Mouse (Mus musculus) kidney, postnatal 0 days (tissue): ENCODE measurements around the gene Plin4. TPM values are rescaled to one million over a fixed set of nuclear protein-coding genes. Genes with fewer than 3 reads are reported as not detected.

Experiments used
- ATAC-seq: fragments of 200-750 bp; cut with Nextera tagmentation; replicated peaks from 2 replicates; pipeline ENCODE4 v1.8.0; 2017; ENCODE audit warnings: low read depth, moderate number of reproducible peaks, moderate TSS enrichment, moderate library complexity; ENCODE audit not compliant: low FRiP score
- DNase-seq: peaks from one replicate; pipeline ENCODE4 v3.0.0-alpha.2; 2016; ENCODE audit warnings: low spot score
- H3K27ac ChIP-seq: fragments of 300-500 bp; sonication (generic); 2 replicates; pipeline ENCODE4 v1.5.1; 2014; ENCODE audit warnings: mild to moderate bottlenecking
- H3K27me3 ChIP-seq: fragments of 300-500 bp; sonication (generic); 2 replicates; pipeline ENCODE4 v1.6.1; 2014; ENCODE audit warnings: low read length, mixed read lengths; ENCODE audit not compliant: insufficient read depth
- H3K36me3 ChIP-seq: fragments of 300-500 bp; sonication (generic); 2 replicates; pipeline ENCODE4 v1.6.1; 2014; ENCODE audit warnings: low read length, mixed read lengths; ENCODE audit not compliant: insufficient read depth
- H3K4me1 ChIP-seq: fragments of 300-500 bp; sonication (generic); replicated peaks from 2 replicates; pipeline ENCODE4 v1.6.1; 2014; ENCODE audit warnings: antibody characterized with exemption, low read length, mixed read lengths; ENCODE audit not compliant: insufficient read depth
- H3K4me2 ChIP-seq: fragments of 300-500 bp; sonication (generic); 2 replicates; pipeline ENCODE4 v1.6.1; 2014; ENCODE audit warnings: mild to moderate bottlenecking, low read length, moderate library complexity, mixed read lengths
- H3K4me3 ChIP-seq: fragments of 300-500 bp; sonication (generic); replicated peaks from 2 replicates; pipeline ENCODE4 v1.5.1; 2014; ENCODE audit warnings: low read depth, low read length
- H3K9ac ChIP-seq: fragments of 300-500 bp; sonication (generic); 2 replicates; pipeline ENCODE4 v1.6.1; 2014; ENCODE audit warnings: low read depth, low read length
- H3K9me3 ChIP-seq: fragments of 300-500 bp; sonication (generic); replicated peaks from 2 replicates; pipeline ENCODE4 v1.6.1; 2016; ENCODE audit warnings: low read length, inconsistent platforms, mixed read lengths
- CTCF ChIP-seq: IDR thresholded peaks from 2 replicates; pipeline ENCODE4 v1.5.1; 2016; ENCODE audit warnings: antibody characterized with exemption, low read depth, mild to moderate bottlenecking, moderate library complexity
- WGBS: fragments of 180-500 bp; shearing (Covaris S2); extraction: QIAGEN DNeasy Blood & Tissue Kit; methylation state at CpG from one replicate; pipeline ENCODE4 v1.1.7; 2014; 5-methylcytosine and 5-hydroxymethylcytosine counted together
- polyA plus RNA-seq: library from polyadenylated mRNA; unstranded; fragments of >200 nt; fragmentation: Nextera tagmentation; extraction: Ambion mirVana; gene quantifications from 2 replicates; pipeline ENCODE4 v1.2.1, GENCODE M21; 2015

The Plin4 gene
- polyA plus RNA-seq, 1 experiment from 2014 or later = 0.08 TPM

- ATAC-seq (no peak), DNase-seq (no peak)
- 95% methylated on average over 8 of the region's 8 CpGs for WGBS
- H3K27ac ChIP-seq = no peak overlapping the region
- H3K9me3 ChIP-seq = no peaks in the 10 kb centered on the region
- no peak overlapping the region for H3K4me3 ChIP-seq
- no peak for TF ChIP-seq CTCF
- no peaks in the 10 kb centered on the region for H3K4me1 ChIP-seq
- no peaks in the 10 kb centered on the region for H3K27me3 ChIP-seq
- H3K36me3 ChIP-seq = peaks cover 38% of the 10 kb centered on the region
- H3K9ac ChIP-seq = no peak overlapping the region
- no peak overlapping the region for H3K4me2 ChIP-seq
These were observed 5.9 kb downstream of the Plin4 start for GRCm38 (mm10) chr17:56103465-56104285.

DNA sequence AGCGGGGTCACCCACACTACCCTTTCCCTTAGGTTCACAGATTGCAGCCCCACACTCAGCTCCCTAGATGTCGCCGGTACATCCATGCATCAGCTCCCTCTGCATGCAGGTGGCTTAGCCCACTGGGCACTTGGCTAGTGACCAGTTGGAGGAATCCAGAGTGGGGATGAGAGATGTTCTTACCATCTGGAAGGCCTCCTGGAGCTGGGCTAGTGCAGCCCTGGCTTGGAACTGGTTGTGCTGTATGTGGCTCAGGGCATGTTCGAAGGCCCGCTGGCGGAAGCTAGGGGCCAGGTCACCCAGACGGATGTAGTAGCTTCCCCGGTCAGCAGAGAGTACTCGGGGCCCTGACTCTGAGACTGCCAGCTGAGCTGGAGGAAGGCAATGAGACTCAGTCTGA lies 6.7 kb downstream of the Plin4 start:
- Histone ChIP-seq H3K4me1 (no peaks in the 10 kb centered on the region), H3K4me2 (no peak overlapping the region), H3K9me3 (no peaks in the 10 kb centered on the region), H3K9ac (no peak overlapping the region), H3K27ac (no peak overlapping the region), H3K4me3 (no peak overlapping the region), H3K36me3 (peaks cover 46% of the 10 kb centered on the region), H3K27me3 (no peaks in the 10 kb centered on the region)
- DNase-seq (no peak), ATAC-seq (no peak)
- WGBS = 93% methylated on average over 9 of the region's 9 CpGs
- TF ChIP-seq CTCF = no peak

DNA sequence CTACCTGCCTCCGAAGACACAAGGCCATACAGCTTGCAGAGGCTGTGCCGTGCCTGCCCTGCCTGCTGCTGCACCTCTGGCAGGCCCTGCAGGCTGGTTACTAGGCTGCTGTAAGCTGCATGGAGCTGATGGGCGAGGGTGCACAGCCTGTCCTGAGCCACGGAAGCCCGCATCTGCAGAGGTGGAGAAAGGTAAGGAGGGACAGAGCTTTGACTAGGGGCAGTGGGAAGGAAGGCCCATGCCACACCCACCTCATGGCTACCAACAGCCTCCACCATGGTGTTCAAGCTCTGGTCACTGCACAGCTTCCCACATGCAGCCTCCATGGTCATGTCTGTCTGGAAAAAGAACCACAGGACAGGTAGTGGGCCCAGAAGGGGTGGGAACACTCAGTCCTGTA lies 7.4 kb downstream of the Plin4 start:
- no peaks in the 10 kb centered on the region for H3K9me3 ChIP-seq
- no peak overlapping the region for H3K4me3 ChIP-seq
- no peak overlapping the region for H3K9ac ChIP-seq
- no peak for TF ChIP-seq CTCF
- H3K4me2 ChIP-seq = no peak overlapping the region
- 92% methylated on average over 5 of the region's 5 CpGs for WGBS
- H3K27ac ChIP-seq = no peak overlapping the region
- DNase-seq (no peak), ATAC-seq (no peak)
- no peaks in the 10 kb centered on the region for H3K4me1 ChIP-seq
- H3K27me3 ChIP-seq = no peaks in the 10 kb centered on the region
- peaks cover 52% of the 10 kb centered on the region for H3K36me3 ChIP-seq

GRCm38 (mm10) chr17:56100811-56101210 lies 8.8 kb downstream of the Plin4 start:
- H3K9ac ChIP-seq = no peak overlapping the region
- ATAC-seq (no peak), DNase-seq (no peak)
- WGBS = 91% methylated on average over 3 of the region's 3 CpGs
- H3K27ac ChIP-seq = no peak overlapping the region
- H3K27me3 ChIP-seq = no peaks in the 10 kb centered on the region
- TF ChIP-seq CTCF = no peak
- H3K9me3 ChIP-seq = no peaks in the 10 kb centered on the region
- no peak overlapping the region for H3K4me3 ChIP-seq
- no peak overlapping the region for H3K4me2 ChIP-seq
- H3K4me1 ChIP-seq = no peaks in the 10 kb centered on the region
- H3K36me3 ChIP-seq = peaks cover 64% of the 10 kb centered on the region

- 90% methylated on average over 15 of the region's 15 CpGs for WGBS
- H3K9me3 ChIP-seq = no peaks in the 10 kb centered on the region
- peaks cover 65% of the 10 kb centered on the region for H3K36me3 ChIP-seq
- no peaks in the 10 kb centered on the region for H3K27me3 ChIP-seq
- ATAC-seq (no peak), DNase-seq (no peak)
- H3K27ac ChIP-seq = no peak overlapping the region
- no peaks in the 10 kb centered on the region for H3K4me1 ChIP-seq
- TF ChIP-seq CTCF = peak; percentile 33; the same call in 1 of the 2 replicates
- H3K4me3 ChIP-seq = no peak overlapping the region
- H3K9ac ChIP-seq = no peak overlapping the region
- H3K4me2 ChIP-seq = no peak overlapping the region
These were observed 10.7 kb downstream of the Plin4 start for GRCm38 (mm10) chr17:56098711-56099572.

GRCm38 (mm10) chr17:56098180-56098579 lies 11.4 kb downstream of the Plin4 start:
- H3K4me2 ChIP-seq = no peak overlapping the region
- no peak for DNase-seq
- H3K9ac ChIP-seq = no peak overlapping the region
- 92% methylated on average over 8 of the region's 8 CpGs for WGBS
- no peaks in the 10 kb centered on the region for H3K27me3 ChIP-seq
- H3K9me3 ChIP-seq = no peaks in the 10 kb centered on the region
- H3K4me1 ChIP-seq = no peaks in the 10 kb centered on the region
- H3K4me3 ChIP-seq = no peak overlapping the region
- ATAC-seq = no peak
- no peak for TF ChIP-seq CTCF
- H3K36me3 ChIP-seq = peaks cover 68% of the 10 kb centered on the region
- H3K27ac ChIP-seq = no peak overlapping the region
